Mouse (Mus musculus): ENCODE results near the gene Lmo4. TPM values are rescaled to one million over a fixed set of nuclear protein-coding genes. Genes with fewer than 3 reads are reported as not detected.

Lmo4 gene
- 61.6 and 62.7 TPM in 2 replicates for polyA plus RNA-seq (2015; fragmentation: Nextera tagmentation; extraction: Ambion mirVana)

- Histone ChIP-seq H3K9me3 (ENCODE audit: low read length) (no peaks in the 10 kb centered on the region), H3K4me2 (replicated peaks; ENCODE audit: low read depth, low read length) (peak within 1 kb of the TSS; percentile 94), H3K4me1 (ENCODE audit: insufficient read depth, low read length) (peaks cover 25% of the 10 kb centered on the region), H3K36me3 (ENCODE audit: insufficient read depth, low read length) (no peaks in the 10 kb centered on the region), H3K27ac (ENCODE audit: low read length) (peak within 1 kb of the TSS; percentile 98), H3K4me3 (ENCODE audit: low read length) (peak within 1 kb of the TSS; percentile 89), H3K27me3 (ENCODE audit: insufficient read depth, low read length) (no peaks in the 10 kb centered on the region; the same call in 1 of the 2 replicates), H3K9ac (replicated peaks; ENCODE audit: low read length) (peak within 1 kb of the TSS; percentile 95)
- under 1% methylated on average over 68 of the region's 76 CpGs for WGBS
- peak; percentile 76 for ATAC-seq (ENCODE audit: low FRiP score, low TSS enrichment)
These were observed at the start of gene Lmo4 for GRCm38 (mm10) chr3:144204413-144205311. Gene Lmo4 (minus strand): TSS chr3:144205220.

DNA sequence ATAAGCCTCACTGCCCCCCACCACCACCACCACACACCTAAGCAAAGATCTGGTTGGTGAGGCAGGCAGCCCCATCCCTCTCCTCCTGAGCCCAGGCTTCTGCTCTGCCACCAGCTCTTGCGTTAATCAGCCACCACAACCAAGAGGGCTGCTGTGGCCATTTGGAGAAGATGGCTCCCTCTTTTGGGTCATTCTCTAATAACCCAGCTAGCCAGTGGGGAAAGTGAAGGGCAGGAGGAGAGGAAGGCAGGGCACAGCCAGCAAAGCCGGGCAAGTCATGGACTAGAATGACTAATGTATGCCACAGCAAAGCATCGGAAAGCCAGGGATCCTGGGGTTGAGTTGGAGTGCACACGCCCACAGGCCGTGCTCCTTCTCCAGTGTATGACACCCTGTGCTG lies 49.3 kb upstream of the Lmo4 start:
- 89% methylated on average over 5 of the region's 5 CpGs for WGBS
- Histone ChIP-seq H3K4me3 (ENCODE audit: low read length) (no peak overlapping the region), H3K9ac (replicated peaks; ENCODE audit: low read length) (no peak overlapping the region), H3K9me3 (ENCODE audit: low read length) (no peaks in the 10 kb centered on the region), H3K4me2 (replicated peaks; ENCODE audit: low read depth, low read length) (no peak overlapping the region), H3K4me1 (ENCODE audit: insufficient read depth, low read length) (no peaks in the 10 kb centered on the region), H3K27ac (ENCODE audit: low read length) (no peak overlapping the region), H3K36me3 (ENCODE audit: insufficient read depth, low read length) (no peaks in the 10 kb centered on the region), H3K27me3 (ENCODE audit: insufficient read depth, low read length) (no peaks in the 10 kb centered on the region)
- ATAC-seq (ENCODE audit: low FRiP score, low TSS enrichment) = no peak

DNA sequence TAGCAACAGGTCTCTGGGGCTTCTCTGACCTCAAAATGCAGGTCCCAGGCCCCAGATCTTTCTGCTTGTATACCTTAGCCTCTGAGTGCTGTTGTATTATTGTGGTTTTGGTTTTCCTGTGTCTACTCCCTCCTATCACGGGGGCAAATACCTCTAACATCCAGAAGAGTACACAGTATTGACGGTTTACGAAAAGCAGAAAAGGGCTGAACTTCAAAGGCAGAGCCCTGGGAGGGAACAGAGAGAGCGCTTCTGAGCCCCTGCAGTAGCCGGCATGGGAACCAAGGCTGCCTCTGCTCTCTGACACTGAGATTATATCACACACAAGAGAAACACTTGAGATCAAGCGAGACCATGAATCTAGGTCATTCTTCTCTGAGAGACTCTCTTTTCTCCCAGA lies 48.0 kb upstream of the Lmo4 start:
- Histone ChIP-seq H3K27ac (ENCODE audit: low read length) (no peak overlapping the region), H3K36me3 (ENCODE audit: insufficient read depth, low read length) (no peaks in the 10 kb centered on the region), H3K27me3 (ENCODE audit: insufficient read depth, low read length) (no peaks in the 10 kb centered on the region), H3K4me2 (replicated peaks; ENCODE audit: low read depth, low read length) (no peak overlapping the region), H3K9me3 (ENCODE audit: low read length) (no peaks in the 10 kb centered on the region), H3K4me3 (ENCODE audit: low read length) (no peak overlapping the region), H3K9ac (replicated peaks; ENCODE audit: low read length) (no peak overlapping the region), H3K4me1 (ENCODE audit: insufficient read depth, low read length) (no peaks in the 10 kb centered on the region)
- WGBS = 76% methylated on average over 6 of the region's 6 CpGs
- ATAC-seq (ENCODE audit: low FRiP score, low TSS enrichment) = no peak

GRCm38 (mm10) chr3:144252109-144252508 lies 47.1 kb upstream of the Lmo4 start:
- Histone ChIP-seq H3K4me2 (replicated peaks; ENCODE audit: low read depth, low read length) (no peak overlapping the region), H3K4me1 (ENCODE audit: insufficient read depth, low read length) (no peaks in the 10 kb centered on the region), H3K9ac (replicated peaks; ENCODE audit: low read length) (no peak overlapping the region), H3K4me3 (ENCODE audit: low read length) (no peak overlapping the region), H3K9me3 (ENCODE audit: low read length) (no peaks in the 10 kb centered on the region), H3K27ac (ENCODE audit: low read length) (no peak overlapping the region), H3K36me3 (ENCODE audit: insufficient read depth, low read length) (no peaks in the 10 kb centered on the region), H3K27me3 (ENCODE audit: insufficient read depth, low read length) (no peaks in the 10 kb centered on the region)
- no peak for ATAC-seq (ENCODE audit: low FRiP score, low TSS enrichment)
- 83% methylated on average over 4 of the region's 4 CpGs for WGBS

DNA sequence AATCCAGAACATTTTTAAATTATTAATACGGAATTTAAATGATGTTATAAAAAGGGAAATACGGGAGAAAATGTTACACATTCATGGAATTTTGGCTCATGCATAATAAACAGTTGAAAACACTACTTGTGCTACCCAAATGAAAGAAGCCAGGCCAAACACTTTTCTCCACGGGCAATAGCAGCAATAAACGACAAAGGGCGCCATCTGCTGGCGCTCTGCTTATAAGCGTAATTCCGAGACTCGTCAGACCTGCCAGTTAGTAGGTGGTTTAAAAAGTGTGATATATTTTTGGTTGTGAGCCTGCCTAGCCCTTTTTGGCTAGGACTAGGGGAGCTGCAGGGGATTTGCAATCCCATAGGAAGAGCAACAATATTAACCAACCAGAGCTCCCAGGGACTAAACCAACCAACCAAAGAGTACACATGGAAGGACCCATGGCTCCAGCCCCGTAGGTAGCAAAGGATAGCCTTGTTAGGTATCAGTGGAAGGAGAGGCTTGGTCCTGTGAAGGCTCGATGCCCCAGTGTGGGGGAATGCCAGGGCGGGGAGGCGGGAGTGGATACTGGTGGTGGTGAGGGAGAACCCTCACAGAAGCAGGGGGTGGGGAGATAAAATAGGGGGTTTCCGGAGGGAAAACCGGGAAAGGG lies 37.1 kb upstream of the Lmo4 start:
- H3K4me2 ChIP-seq (replicated peaks; ENCODE audit: low read depth, low read length) = no peak overlapping the region
- H3K36me3 ChIP-seq (ENCODE audit: insufficient read depth, low read length) = no peaks in the 10 kb centered on the region
- 29% methylated on average over 15 of the region's 15 CpGs for WGBS
- no peak overlapping the region for H3K4me3 ChIP-seq (ENCODE audit: low read length)
- H3K27me3 ChIP-seq (ENCODE audit: insufficient read depth, low read length) = no peaks in the 10 kb centered on the region
- ATAC-seq (ENCODE audit: low FRiP score, low TSS enrichment) = peak; percentile 42; the same call in 1 of the 2 replicates
- no peak overlapping the region for H3K27ac ChIP-seq (ENCODE audit: low read length)
- no peak overlapping the region for H3K9ac ChIP-seq (replicated peaks; ENCODE audit: low read length)
- H3K4me1 ChIP-seq (ENCODE audit: insufficient read depth, low read length) = no peaks in the 10 kb centered on the region
- H3K9me3 ChIP-seq (ENCODE audit: low read length) = no peaks in the 10 kb centered on the region

DNA sequence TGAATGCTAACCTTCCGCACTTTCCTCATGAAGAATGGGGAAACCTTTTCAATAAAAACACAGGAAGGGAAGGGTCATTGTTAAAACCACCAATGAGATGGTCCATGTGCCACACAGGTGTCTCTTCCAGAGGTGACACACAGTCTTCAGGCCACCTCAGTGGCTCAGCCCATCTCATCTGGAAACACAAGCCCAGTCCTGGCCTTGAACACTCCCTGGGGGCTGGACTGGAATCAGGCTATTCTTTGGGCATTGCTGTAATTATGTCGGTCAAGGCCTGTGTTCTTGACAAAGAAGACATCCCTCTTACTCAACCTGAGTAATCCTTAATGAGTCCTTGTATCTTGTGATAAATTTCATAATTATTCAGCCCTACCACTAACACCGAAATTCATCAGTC lies 36.1 kb upstream of the Lmo4 start:
- no peaks in the 10 kb centered on the region for H3K4me1 ChIP-seq (ENCODE audit: insufficient read depth, low read length)
- no peak overlapping the region for H3K4me3 ChIP-seq (ENCODE audit: low read length)
- 96% methylated on average over 3 of the region's 3 CpGs for WGBS
- H3K9me3 ChIP-seq (ENCODE audit: low read length) = no peaks in the 10 kb centered on the region
- H3K4me2 ChIP-seq (replicated peaks; ENCODE audit: low read depth, low read length) = no peak overlapping the region
- no peaks in the 10 kb centered on the region for H3K36me3 ChIP-seq (ENCODE audit: insufficient read depth, low read length)
- no peak overlapping the region for H3K9ac ChIP-seq (replicated peaks; ENCODE audit: low read length)
- no peak overlapping the region for H3K27ac ChIP-seq (ENCODE audit: low read length)
- ATAC-seq (ENCODE audit: low FRiP score, low TSS enrichment) = no peak
- H3K27me3 ChIP-seq (ENCODE audit: insufficient read depth, low read length) = no peaks in the 10 kb centered on the region

DNA sequence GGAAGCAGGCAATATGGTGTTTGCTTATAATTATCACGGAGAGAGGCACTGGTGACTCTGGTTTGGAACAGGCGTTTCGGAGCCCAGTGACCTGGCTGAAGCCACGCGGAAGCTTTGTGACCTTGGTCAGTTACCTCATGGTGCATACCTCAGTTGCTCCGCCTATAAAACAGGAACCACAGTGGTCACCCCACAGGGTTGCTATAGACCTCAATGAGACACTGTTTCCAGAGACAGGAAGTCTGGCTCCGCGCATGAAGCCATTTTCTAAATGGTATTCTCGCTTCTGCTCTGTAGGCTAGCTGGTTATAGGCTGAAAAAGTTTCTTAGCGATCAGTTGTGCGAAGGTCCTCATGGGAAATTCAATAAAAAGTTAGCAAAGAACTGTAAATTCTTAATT lies 33.5 kb upstream of the Lmo4 start:
- no peaks in the 10 kb centered on the region for H3K9me3 ChIP-seq (ENCODE audit: low read length)
- no peak overlapping the region for H3K4me3 ChIP-seq (ENCODE audit: low read length)
- no peak overlapping the region for H3K4me2 ChIP-seq (replicated peaks; ENCODE audit: low read depth, low read length)
- no peaks in the 10 kb centered on the region for H3K27me3 ChIP-seq (ENCODE audit: insufficient read depth, low read length)
- H3K9ac ChIP-seq (replicated peaks; ENCODE audit: low read length) = no peak overlapping the region
- no peak for ATAC-seq (ENCODE audit: low FRiP score, low TSS enrichment)
- 94% methylated on average over 11 of the region's 11 CpGs for WGBS
- H3K36me3 ChIP-seq (ENCODE audit: insufficient read depth, low read length) = no peaks in the 10 kb centered on the region
- H3K4me1 ChIP-seq (ENCODE audit: insufficient read depth, low read length) = no peaks in the 10 kb centered on the region
- H3K27ac ChIP-seq (ENCODE audit: low read length) = no peak overlapping the region

DNA sequence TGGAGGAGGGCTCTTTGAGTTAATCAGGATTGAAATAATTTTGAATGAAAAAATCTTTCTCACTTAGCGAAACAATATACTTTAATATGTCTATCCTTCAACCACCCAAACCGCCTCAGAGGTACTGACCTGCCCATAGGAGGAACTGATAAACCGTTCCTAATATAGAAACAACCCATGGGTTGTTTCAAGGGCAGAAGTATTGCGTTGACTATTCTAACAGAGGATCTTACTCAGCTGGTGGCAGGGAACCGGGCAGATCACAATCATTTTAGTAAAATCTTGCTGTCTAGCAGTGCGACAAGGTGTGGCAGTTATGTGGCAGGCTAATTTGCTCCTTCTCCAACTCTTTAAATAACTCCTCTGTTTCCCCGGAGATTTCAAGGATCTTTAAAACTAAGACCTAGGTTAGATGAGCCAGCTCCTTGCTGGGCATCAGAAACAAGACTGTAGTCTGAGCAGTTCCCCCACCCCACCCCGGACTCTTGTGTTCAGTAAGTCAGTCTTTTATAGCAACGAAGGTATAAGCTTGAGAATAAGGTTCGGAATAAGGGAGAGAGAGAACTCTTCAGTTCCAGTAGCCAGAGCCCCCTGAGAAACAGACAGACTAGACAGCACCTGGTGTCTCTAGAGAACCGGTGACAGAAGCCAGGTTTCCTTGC lies 27.5 kb upstream of the Lmo4 start:
- no peaks in the 10 kb centered on the region for H3K36me3 ChIP-seq (ENCODE audit: insufficient read depth, low read length)
- WGBS = 85% methylated on average over 11 of the region's 11 CpGs
- no peak overlapping the region for H3K27ac ChIP-seq (ENCODE audit: low read length)
- H3K27me3 ChIP-seq (ENCODE audit: insufficient read depth, low read length) = no peaks in the 10 kb centered on the region
- no peaks in the 10 kb centered on the region for H3K4me1 ChIP-seq (ENCODE audit: insufficient read depth, low read length)
- H3K9ac ChIP-seq (replicated peaks; ENCODE audit: low read length) = no peak overlapping the region
- H3K4me2 ChIP-seq (replicated peaks; ENCODE audit: low read depth, low read length) = no peak overlapping the region
- no peaks in the 10 kb centered on the region for H3K9me3 ChIP-seq (ENCODE audit: low read length)
- no peak overlapping the region for H3K4me3 ChIP-seq (ENCODE audit: low read length)
- no peak for ATAC-seq (ENCODE audit: low FRiP score, low TSS enrichment)

GRCm38 (mm10) chr3:144231931-144232330 lies 26.9 kb upstream of the Lmo4 start:
- no peak overlapping the region for H3K9ac ChIP-seq (replicated peaks; ENCODE audit: low read length)
- H3K4me3 ChIP-seq (ENCODE audit: low read length) = no peak overlapping the region
- ATAC-seq (ENCODE audit: low FRiP score, low TSS enrichment) = no peak
- H3K4me1 ChIP-seq (ENCODE audit: insufficient read depth, low read length) = no peaks in the 10 kb centered on the region
- H3K4me2 ChIP-seq (replicated peaks; ENCODE audit: low read depth, low read length) = no peak overlapping the region
- H3K27ac ChIP-seq (ENCODE audit: low read length) = no peak overlapping the region
- H3K27me3 ChIP-seq (ENCODE audit: insufficient read depth, low read length) = no peaks in the 10 kb centered on the region
- H3K36me3 ChIP-seq (ENCODE audit: insufficient read depth, low read length) = no peaks in the 10 kb centered on the region
- no peaks in the 10 kb centered on the region for H3K9me3 ChIP-seq (ENCODE audit: low read length)
- WGBS = 74% methylated on average over 6 of the region's 6 CpGs
